ENCODE assay signal across 24 mouse cellular contexts in the genomic region with DNA sequence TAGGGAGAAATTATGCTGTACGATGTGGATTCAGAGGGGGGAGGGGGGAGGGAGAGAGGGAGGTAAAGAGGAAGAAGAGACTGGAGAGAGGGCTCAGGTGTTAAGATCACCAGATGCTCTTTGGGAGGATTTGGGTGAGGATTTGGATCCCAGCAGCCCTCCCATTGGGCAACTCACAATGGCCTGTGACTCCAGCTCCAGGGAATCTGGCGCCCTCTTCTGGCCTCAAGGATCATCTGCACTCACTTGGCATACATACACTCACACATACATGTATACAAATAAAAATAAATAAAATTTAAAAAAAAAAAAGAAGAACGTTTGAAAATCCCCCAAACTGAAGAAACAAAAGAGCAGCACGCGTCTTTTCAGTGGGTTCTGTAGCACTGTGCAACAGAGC. TPM values are rescaled to one million over a fixed set of nuclear protein-coding genes. Genes with fewer than 3 reads are reported as not detected.
DNase-seq lines count a peak whose midpoint lies in the region; ATAC-seq and TF ChIP-seq lines count a peak whose summit lies in the region.
"Had no signal": no experiment of that assay in that cellular context is flagged by ENCODE, and none has a peak within 500 bp of the region (broad histone marks: within the 10 kb centered on the region; RNA-seq: fewer than 3 reads in every experiment).

No protein-coding gene starts in this region.

- DNase-seq in gastrocnemius, adult 2 months = no peak
- no peak for DNase-seq in gastrocnemius, postnatal 25 days
- no peak for DNase-seq in liver, postnatal 0 days
- no peak for DNase-seq in liver, embryonic 11.5 days (ENCODE audit: low spot score)
- peak; percentile 66 for DNase-seq in ES-CJ7 (ENCODE audit: low read depth, low spot score)
- peak; percentile 16 for DNase-seq in brain, adult 2 months (ENCODE audit: low read depth, low spot score)
- DNase-seq: cerebellum, adult 18-20 months; cerebellum, postnatal 25 days; heart, postnatal 14 days; kidney, postnatal 4 days; lung, embryonic 14.5 days; right cerebral cortex, postnatal 25 days had no signal

- H3K27me3 ChIP-seq in liver, postnatal 0 days (ENCODE audit: insufficient read depth, low read length) = no peaks in the 10 kb centered on the region
- H3K27me3 ChIP-seq in liver, embryonic 11.5 days (replicated peaks; ENCODE audit: control insufficient read depth, insufficient read depth, low read length) = no peaks in the 10 kb centered on the region
- no peaks in the 10 kb centered on the region for H3K27me3 ChIP-seq in neural tube, embryonic 15.5 days (replicated peaks)
- H3K27me3 ChIP-seq: embryonic facial prominence, embryonic 15.5 days; heart, embryonic 12.5 days; hindbrain, embryonic 12.5 days; midbrain, embryonic 12.5 days; neural tube, embryonic 13.5 days had no signal

- H3K9ac ChIP-seq in liver, postnatal 0 days (replicated peaks) = no peak overlapping the region
- no peak overlapping the region for H3K9ac ChIP-seq in liver, embryonic 11.5 days (ENCODE audit: low read depth, low read length)
- H3K9ac ChIP-seq in neural tube, embryonic 15.5 days (replicated peaks) = no peak overlapping the region
- H3K9ac ChIP-seq: embryonic facial prominence, embryonic 15.5 days; heart, embryonic 12.5 days; hindbrain, embryonic 12.5 days; lung, embryonic 14.5 days; midbrain, embryonic 12.5 days; neural tube, embryonic 13.5 days had no signal

- H3K36me3 ChIP-seq in liver, postnatal 0 days (replicated peaks; ENCODE audit: insufficient read depth, low read length) = no peaks in the 10 kb centered on the region
- no peaks in the 10 kb centered on the region for H3K36me3 ChIP-seq in liver, embryonic 11.5 days (ENCODE audit: control insufficient read depth, insufficient read depth, low read length)
- H3K36me3 ChIP-seq in neural tube, embryonic 15.5 days = no peaks in the 10 kb centered on the region
- H3K36me3 ChIP-seq: embryonic facial prominence, embryonic 15.5 days; heart, embryonic 12.5 days; hindbrain, embryonic 12.5 days; midbrain, embryonic 12.5 days; neural tube, embryonic 13.5 days had no signal

- no peak overlapping the region for H3K4me3 ChIP-seq in gastrocnemius, adult 2 months
- no peak overlapping the region for H3K4me3 ChIP-seq in liver, postnatal 0 days (ENCODE audit: low read depth, low read length)
- H3K4me3 ChIP-seq in liver, embryonic 11.5 days (ENCODE audit: low read depth, low read length) = no peak overlapping the region
- H3K4me3 ChIP-seq in neural tube, embryonic 15.5 days (replicated peaks) = no peak overlapping the region
- H3K4me3 ChIP-seq: embryonic facial prominence, embryonic 15.5 days; heart, embryonic 12.5 days; hindbrain, embryonic 12.5 days; midbrain, embryonic 12.5 days; neural tube, embryonic 13.5 days had no signal

- H3K4me2 ChIP-seq in liver, postnatal 0 days (ENCODE audit: low read depth, low read length) = no peak overlapping the region
- no peak overlapping the region for H3K4me2 ChIP-seq in liver, embryonic 11.5 days
- no peak overlapping the region for H3K4me2 ChIP-seq in neural tube, embryonic 15.5 days
- H3K4me2 ChIP-seq: embryonic facial prominence, embryonic 15.5 days; heart, embryonic 12.5 days; hindbrain, embryonic 12.5 days; lung, embryonic 14.5 days; midbrain, embryonic 12.5 days; neural tube, embryonic 13.5 days had no signal

- no peak overlapping the region for H3K27ac ChIP-seq in gastrocnemius, adult 2 months
- H3K27ac ChIP-seq in liver, postnatal 0 days (ENCODE audit: low read depth) = no peak overlapping the region
- no peak overlapping the region for H3K27ac ChIP-seq in liver, embryonic 11.5 days (ENCODE audit: low read depth, low read length)
- H3K27ac ChIP-seq in neural tube, embryonic 15.5 days (replicated peaks) = no peak overlapping the region
- H3K27ac ChIP-seq: embryonic facial prominence, embryonic 15.5 days; hindbrain, embryonic 12.5 days; macrophage; midbrain, embryonic 12.5 days; neural tube, embryonic 13.5 days had no signal

- intact Hi-C loops in gastrocnemius, adult 2 months (cut with DNase I) = no loop called here

- no peaks in the 10 kb centered on the region for H3K9me3 ChIP-seq in liver, postnatal 0 days (ENCODE audit: low read length)
- no peaks in the 10 kb centered on the region for H3K9me3 ChIP-seq in liver, embryonic 11.5 days (ENCODE audit: control insufficient read depth, low read length)
- H3K9me3 ChIP-seq in neural tube, embryonic 15.5 days (replicated peaks) = no peaks in the 10 kb centered on the region
- H3K9me3 ChIP-seq: embryonic facial prominence, embryonic 15.5 days; hindbrain, embryonic 12.5 days; midbrain, embryonic 12.5 days; neural tube, embryonic 13.5 days had no signal

- peak; percentile 21; the same call in 1 of the 2 replicates for TF ChIP-seq CTCF in gastrocnemius, adult 2 months (IDR thresholded peaks at IDR 0.05)
- TF ChIP-seq CTCF in liver, postnatal 0 days (IDR thresholded peaks at IDR 0.05; ENCODE audit: low read depth) = peak; percentile 29; the same call in 1 of the 2 replicates

- no peak for ATAC-seq in liver, postnatal 0 days
- ATAC-seq in liver, embryonic 11.5 days (replicated peaks; ENCODE audit: low FRiP score) = no peak
- no peak for ATAC-seq in neural tube, embryonic 15.5 days (ENCODE audit: low FRiP score)
- ATAC-seq in megakaryocyte, adult 5-6 weeks (ENCODE audit: poor library complexity, severe bottlenecking) = no peak

- WGBS in liver, postnatal 0 days (ENCODE audit: insufficient replicate concordance) = 67% methylated on average over 5 of the region's 5 CpGs
- 68% methylated on average over 5 of the region's 5 CpGs for WGBS in liver, embryonic 11.5 days
- WGBS in neural tube, embryonic 15.5 days = 76% methylated on average over 5 of the region's 5 CpGs

- no peaks in the 10 kb centered on the region for H3K4me1 ChIP-seq in liver, postnatal 0 days (ENCODE audit: insufficient read depth)
- H3K4me1 ChIP-seq in liver, embryonic 11.5 days (replicated peaks; ENCODE audit: control insufficient read depth, insufficient read depth, low read length) = no peaks in the 10 kb centered on the region
- H3K4me1 ChIP-seq in neural tube, embryonic 15.5 days = no peaks in the 10 kb centered on the region
- H3K4me1 ChIP-seq: embryonic facial prominence, embryonic 15.5 days; heart, embryonic 12.5 days; hindbrain, embryonic 12.5 days; midbrain, embryonic 12.5 days; neural tube, embryonic 13.5 days had no signal

- TF ChIP-seq EP300 in liver, postnatal 0 days (IDR thresholded peaks at IDR 0.05; ENCODE audit: low read depth) = no peak

RNA-seq across cellular contexts. Expression of gene Csnk2a2, which starts 16.4 kb away (rescaled TPM):
- total RNA-seq in gastrocnemius, adult 2 months (2021) = 10 to 100 TPM; 23.1 to 23.7 TPM
- 10 to 100 TPM; 21.0 to 25.8 TPM for total RNA-seq in gastrocnemius, postnatal 25 days (2021)
- polyA plus RNA-seq in liver, postnatal 0 days (2015; fragmentation: Nextera tagmentation; extraction: Ambion mirVana) = 3.8 and 4.7 TPM in 2 replicates
- polyA plus RNA-seq in liver, embryonic 11.5 days (2014; fragmentation: Nextera tagmentation; extraction: Ambion mirVana) = 13.0 and 15.4 TPM in 2 replicates
- polyA plus RNA-seq in neural tube, embryonic 15.5 days (2015; fragmentation: Nextera tagmentation; extraction: Ambion mirVana) = 7.3 and 8.5 TPM in 2 replicates
- total RNA-seq in megakaryocyte, adult 5-6 weeks (2015) = 83.3 and 88.4 TPM in 2 replicates
- total RNA-seq in megakaryocyte, adult 5-6 weeks (2017) = 20.0 and 25.7 TPM in 2 replicates

RNA-seq across cellular contexts. Expression of gene Ccdc113, which starts 27.6 kb away (rescaled TPM):
- not detected for total RNA-seq in gastrocnemius, adult 2 months (2021)
- total RNA-seq in gastrocnemius, postnatal 25 days (2021) = not detected
- not detected in 2 replicates for polyA plus RNA-seq in liver, postnatal 0 days (2015; fragmentation: Nextera tagmentation; extraction: Ambion mirVana)
- not detected in 2 replicates for polyA plus RNA-seq in liver, embryonic 11.5 days (2014; fragmentation: Nextera tagmentation; extraction: Ambion mirVana)
- polyA plus RNA-seq in neural tube, embryonic 15.5 days (2015; fragmentation: Nextera tagmentation; extraction: Ambion mirVana) = 0.78 and 1.0 TPM in 2 replicates
- total RNA-seq in megakaryocyte, adult 5-6 weeks (2015) = not detected in 2 replicates
- total RNA-seq in megakaryocyte, adult 5-6 weeks (2017) = not detected in 2 replicates
- total RNA-seq: gastrocnemius, adult 18-20 months; granulocyte monocyte progenitor cell, adult 5-6 weeks; heart, postnatal 14 days had no signal
- polyA plus RNA-seq: macrophage; spleen, adult 2 months; stomach, embryonic 14.5 days had no signal

Comparison
In these comparisons a context has a peak if more than half of its experiments do, and no peak if none do; other contexts are left out.
1. DNase-seq: peak in ES-CJ7 (single experiment) and brain, adult 2 months (single experiment); none in gastrocnemius, adult 2 months (single experiment), gastrocnemius, postnatal 25 days (single experiment), liver, postnatal 0 days (single experiment) and liver, embryonic 11.5 days (single experiment).